Mouse (Mus musculus): ENCODE measurements around the gene Vmn2r46.
"Not testable (repeated sequence)": the region's sequence is repeated elsewhere in the genome, so short reads cannot be mapped to it uniquely, and the experiment has no call there.

Gene Vmn2r46

GRCm38 (mm10) chr7:9770471-9770870, at the start of gene Vmn2r46:
Vmn2r46 (minus strand) TSS chr7:9770571.
- DNase-seq (ENCODE audit: low spot score in 2 of 2), result not testable (repeated sequence)
